Mouse (Mus musculus) CH12.LX (cell line): ENCODE measurements around the gene 2810006K23Rik. TPM values are rescaled to one million over a fixed set of nuclear protein-coding genes. Genes with fewer than 3 reads are reported as not detected.
"Not testable (repeated sequence)": the region's sequence is repeated elsewhere in the genome, so short reads cannot be mapped to it uniquely, and the experiment has no call there.

ENCODE experiments used
- DNase-seq: peaks from one replicate; pipeline ENCODE4 v3.0.0-alpha.2; 2013; ENCODE audit errors: extremely low read depth
- H3K27ac ChIP-seq: 2 replicates; pipeline ENCODE4 v1.5.1; 2012; ENCODE audit warnings: low read depth, mild to moderate bottlenecking, control low read depth, moderate library complexity; ENCODE audit not compliant: insufficient read depth
- H3K27me3 ChIP-seq: replicated peaks from 2 replicates; pipeline ENCODE3; 2012; ENCODE audit warnings: inconsistent platforms
- H3K36me3 ChIP-seq, 2 experiments: replicated peaks in 1 of 2; 2 replicates each; pipeline versions ENCODE3 to v1.6.1; 2012; ENCODE audit warnings: inconsistent platforms in 1 of 2, low read length in 1 of 2, mild to moderate bottlenecking in 1 of 2, mixed read lengths in 1 of 2, moderate library complexity in 1 of 2; ENCODE audit not compliant: control insufficient read depth in 1 of 2, insufficient read depth in 1 of 2
- H3K4me1 ChIP-seq, 2 experiments: 2 replicates each; pipeline ENCODE4 v1.6.1; 2012; ENCODE audit warnings: inconsistent platforms in 1 of 2, moderate library complexity in 1 of 2; ENCODE audit not compliant: insufficient read depth in 2 of 2, control insufficient read depth in 1 of 2
- H3K4me2 ChIP-seq: 2 replicates; pipeline ENCODE4 v1.6.1; 2012; ENCODE audit warnings: low read depth, mild to moderate bottlenecking, control low read depth; ENCODE audit not compliant: poor library complexity, insufficient read depth, severe bottlenecking
- H3K4me3 ChIP-seq, 3 experiments: fragments of 150-350 bp in 1 of 3; sonication (generic) in 1 of 3; replicated peaks in 1 of 3; 2 replicates each; pipeline versions ENCODE3 to v1.5.1; 2011 to 2012; ENCODE audit warnings: low read depth in 2 of 3, low read length in 2 of 3, mild to moderate bottlenecking in 2 of 3, moderate library complexity in 2 of 3, control low read depth in 1 of 3, improper control_type of control experiment in 1 of 3, inconsistent platforms in 1 of 3, mixed read lengths in 1 of 3; ENCODE audit not compliant: poor library complexity in 1 of 3
- H3K79me2 ChIP-seq: replicated peaks from 2 replicates; pipeline ENCODE4 v1.6.1; 2012; ENCODE audit warnings: mild to moderate bottlenecking, moderate library complexity; ENCODE audit not compliant: control insufficient read depth, poor library complexity, insufficient read depth, severe bottlenecking; ENCODE audit errors: extremely low read depth
- H3K9ac ChIP-seq: 2 replicates; pipeline ENCODE4 v1.6.1; 2012; ENCODE audit warnings: low read depth, mild to moderate bottlenecking, control low read depth, moderate library complexity; ENCODE audit not compliant: insufficient read depth
- H3K9me3 ChIP-seq: replicated peaks from 2 replicates; pipeline ENCODE3; 2012; ENCODE audit warnings: low read length, inconsistent platforms, mixed read lengths
- BHLHE40 ChIP-seq: IDR thresholded peaks from 2 replicates; pipeline ENCODE4 v1.6.1; 2011; ENCODE audit warnings: mild to moderate bottlenecking, low read depth, low read length, improper control_type of control experiment
- CTCF ChIP-seq, 2 experiments: IDR thresholded peaks in 1 of 2; conservative IDR thresholded peaks in 1 of 2; 2 replicates each; pipeline ENCODE4 v1.5.1; 2011 to 2012; ENCODE audit warnings: low read depth in 2 of 2, low read length in 2 of 2, improper control_type of control experiment in 1 of 2, inconsistent platforms in 1 of 2, mild to moderate bottlenecking in 1 of 2, moderate library complexity in 1 of 2
- E2F4 ChIP-seq: IDR thresholded peaks from 2 replicates; pipeline ENCODE4 v1.6.1; 2011; ENCODE audit warnings: low read depth, low read length, improper control_type of control experiment; ENCODE audit not compliant: insufficient replicate concordance
- ETS1 ChIP-seq: conservative IDR thresholded peaks from 2 replicates; pipeline ENCODE4 v1.6.1; 2012; ENCODE audit warnings: low read depth, mild to moderate bottlenecking, inconsistent platforms, low read length, improper control_type of control experiment, moderate library complexity
- HCFC1 ChIP-seq: IDR thresholded peaks from 2 replicates; pipeline ENCODE4 v1.6.1; 2012; ENCODE audit warnings: low read depth, mild to moderate bottlenecking, inconsistent platforms, low read length, improper control_type of control experiment
- MAFK ChIP-seq: IDR thresholded peaks from 2 replicates; pipeline ENCODE4 v1.6.1; 2011; ENCODE audit warnings: low read length, improper control_type of control experiment; ENCODE audit not compliant: insufficient replicate concordance
- NELFE ChIP-seq: IDR thresholded peaks from 2 replicates; pipeline ENCODE4 v1.6.1; 2011; ENCODE audit warnings: low read depth, low read length, improper control_type of control experiment
- SIN3A ChIP-seq: IDR thresholded peaks from 2 replicates; pipeline ENCODE4 v1.6.1; 2012; ENCODE audit warnings: low read length, improper control_type of control experiment, inconsistent platforms
- SMC3 ChIP-seq: IDR thresholded peaks from 2 replicates; pipeline ENCODE4 v1.6.1; 2011; ENCODE audit warnings: low read depth, low read length, improper control_type of control experiment
- TCF12 ChIP-seq: IDR thresholded peaks from 2 replicates; pipeline ENCODE4 v1.6.1; 2014; ENCODE audit warnings: low read depth, mild to moderate bottlenecking, inconsistent platforms, low read length, improper control_type of control experiment
- UBTF ChIP-seq: IDR thresholded peaks from 2 replicates; pipeline ENCODE4 v1.6.1; 2012; ENCODE audit warnings: low read depth, mild to moderate bottlenecking, inconsistent platforms, low read length, improper control_type of control experiment, moderate library complexity
- USF2 ChIP-seq: conservative IDR thresholded peaks from 2 replicates; pipeline ENCODE4 v1.6.1; 2011; ENCODE audit warnings: low read depth, low read length, improper control_type of control experiment
- ZNF384 ChIP-seq: IDR thresholded peaks from 2 replicates; pipeline ENCODE4 v1.6.1; 2012; ENCODE audit warnings: low read depth, low read length, improper control_type of control experiment, inconsistent platforms
- dilution Hi-C: fragments of 300-500 bp; cut with MboI; formaldehyde crosslinking; loops from 2 replicates; pipeline ENCODE4 v1.14.3; 2020; ENCODE audit warnings: low sequenced_read_pairs; ENCODE audit not compliant: extremely low pct_unique_long_range_greater_than_20kb, extremely low pct_ligation_motif_present
- in situ Hi-C: fragments of 300-500 bp; cut with MboI; formaldehyde crosslinking; loops from 3 replicates; pipeline ENCODE4 v1.14.3; 2019; ENCODE audit warnings: low sequenced_read_pairs, low pct_ligation_motif_present, low pct_unique_long_range_greater_than_20kb, mixed read lengths
- polyA plus RNA-seq: library from polyadenylated mRNA; unstranded; fragments of >175 nt; gene quantifications from 2 replicates; pipeline ENCODE4 v1.2.1, GENCODE M21; 2012; ENCODE audit warnings: low read depth; ENCODE audit not compliant: insufficient read length
- total RNA-seq, 2 experiments: library from RNA; depleted of rRNA; stranded (reverse); fragments of 300-350 nt in 1 of 2; fragments of >200 nt in 1 of 2; gene quantifications; 2 replicates each; pipeline ENCODE4 v1.2.3; 2012 to 2014

2810006K23Rik gene
- total and polyA plus RNA-seq, 3 experiments: 6.3 to 8.9 (median 8.2) TPM

DNA sequence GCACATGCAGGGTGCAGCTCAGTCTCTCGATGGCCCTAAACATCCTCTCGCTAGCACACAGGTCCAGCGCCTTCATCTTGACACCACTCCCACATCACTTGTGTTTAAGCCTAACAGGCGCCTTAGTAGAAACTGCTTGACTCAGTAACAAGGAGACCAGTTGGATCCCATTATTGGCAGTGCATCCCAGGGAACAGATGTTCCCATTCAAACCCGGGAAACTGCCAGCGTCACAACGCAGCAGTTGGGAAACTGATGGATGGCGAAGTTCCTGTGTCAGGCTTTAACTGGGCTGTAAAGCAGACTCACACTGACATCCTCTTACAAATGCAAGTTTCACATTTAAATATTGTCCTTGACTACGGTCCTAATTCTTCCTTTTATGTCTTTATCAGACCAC lies 10.0 kb downstream of the 2810006K23Rik start:
- dilution Hi-C loops: no loop called here
- TF ChIP-seq CTCF (conservative IDR thresholded peaks at IDR 0.05 in 1 of 2, IDR thresholded peaks at IDR 0.05 in 1 of 2; ENCODE audit: low read depth in 2 of 2, low read length in 2 of 2) (no peak), MAFK (no peak), BHLHE40 (no peak), SIN3A (no peak), ZNF384 (no peak), HCFC1 (no peak)
- Histone ChIP-seq H3K9ac (no peak overlapping the region), H3K4me3 (no peak overlapping the region), H3K4me2 (no peak overlapping the region), H3K9me3 (no peaks in the 10 kb centered on the region), H3K79me2 (no peaks in the 10 kb centered on the region), H3K27me3 (no peaks in the 10 kb centered on the region), H3K4me1 (peaks cover 10 to 17% of the 10 kb centered on the region in 2 experiments), H3K36me3 (peaks cover 2 to 27% of the 10 kb centered on the region in 2 experiments), H3K27ac (no peak overlapping the region)
- no peak for DNase-seq
- in situ Hi-C loops: no loop called here

DNA sequence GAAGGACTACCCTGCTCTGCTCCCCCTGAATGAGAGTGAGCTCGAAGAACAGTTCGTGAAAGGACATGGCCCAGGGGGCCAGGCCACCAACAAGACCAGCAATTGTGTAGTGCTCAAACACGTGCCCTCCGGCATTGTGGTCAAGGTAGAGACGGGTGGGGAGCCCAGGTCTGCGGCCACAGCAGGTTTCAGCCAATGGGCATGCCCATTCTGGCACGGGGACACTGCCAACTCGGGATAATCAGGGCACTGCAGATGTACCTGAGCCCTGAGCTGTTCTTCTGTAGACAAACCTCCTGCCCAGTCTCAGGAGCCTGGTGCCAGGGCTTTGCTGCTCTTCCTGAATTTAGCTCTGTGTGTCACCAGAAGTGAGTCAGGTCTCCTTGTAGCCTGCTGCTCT lies 10.9 kb downstream of the 2810006K23Rik start:
- Histone ChIP-seq H3K9me3 (no peaks in the 10 kb centered on the region), H3K4me3 (no peak overlapping the region), H3K9ac (no peak overlapping the region), H3K27me3 (no peaks in the 10 kb centered on the region), H3K36me3 (peaks cover 2 to 32% of the 10 kb centered on the region in 2 experiments), H3K4me2 (no peak overlapping the region), H3K79me2 (no peaks in the 10 kb centered on the region), H3K27ac (no peak overlapping the region), H3K4me1 (peaks cover 10 to 17% of the 10 kb centered on the region in 2 experiments)
- no peak for DNase-seq
- TF ChIP-seq UBTF (no peak), E2F4 (no peak), MAFK (no peak), ETS1 (no peak), TCF12 (no peak), NELFE (no peak), USF2 (no peak)
- dilution Hi-C loops: no loop called here
- in situ Hi-C loops: no loop called here

GRCm38 (mm10) chr5:124341753-124342339 lies 14.0 kb downstream of the 2810006K23Rik start:
- in situ Hi-C loops, H3K27ac ChIP-seq, DNase-seq, H3K9ac ChIP-seq, H3K27me3 ChIP-seq, H3K79me2 ChIP-seq, H3K4me3 ChIP-seq, dilution Hi-C loops, H3K9me3 ChIP-seq, H3K4me2 ChIP-seq: not testable (repeated sequence)
- H3K36me3 ChIP-seq: peaks cover 14 to 48% of the 10 kb centered on the region in 2 experiments
- H3K4me1 ChIP-seq: peaks cover 10 to 17% of the 10 kb centered on the region in 2 experiments
- TF ChIP-seq CTCF (conservative IDR thresholded peaks at IDR 0.05 in 1 of 2, IDR thresholded peaks at IDR 0.05 in 1 of 2; ENCODE audit: low read depth in 2 of 2, low read length in 2 of 2): peak in 1 of 2 experiments; percentile 41; a peak in 2 of 4 replicates
- 0 out of 2 replicates have a peak, but pooled peaks have one; percentile 15 for TF ChIP-seq SMC3
